Mouse (Mus musculus) gastrocnemius, adult 2 months (tissue): ENCODE results near the gene Kalrn. TPM values are rescaled to one million over a fixed set of nuclear protein-coding genes. Genes with fewer than 3 reads are reported as not detected.

Experiments used
- DNase-seq: peaks from one replicate; pipeline ENCODE4 v3.0.0; 2022
- H3K27ac ChIP-seq: fragments of 200-600 bp; 2 replicates; pipeline ENCODE4 v1.8.1; 2022; ENCODE audit warnings: mild to moderate bottlenecking
- H3K4me3 ChIP-seq: fragments of 200-600 bp; 2 replicates; pipeline ENCODE4 v1.8.1; 2022; ENCODE audit warnings: mild to moderate bottlenecking, moderate library complexity
- CTCF ChIP-seq: fragments of 200-600 bp; IDR thresholded peaks from 2 replicates; pipeline ENCODE4 v1.8.1; 2022; ENCODE audit warnings: antibody characterized with exemption, mild to moderate bottlenecking, moderate library complexity
- intact Hi-C: fragments of 180-260 bp; cut with DNase I; formaldehyde crosslinking; loops from one replicate; pipeline ENCODE4 v1.15.1; 2025
- total RNA-seq, 2 experiments: library from RNA; stranded (reverse); gene quantifications; 2 replicates each; pipeline ENCODE4 v1.2.3; 2021

Gene Kalrn
- total RNA-seq, 2 experiments from 2014 or later, result 21.8 to 28.3 TPM

DNA sequence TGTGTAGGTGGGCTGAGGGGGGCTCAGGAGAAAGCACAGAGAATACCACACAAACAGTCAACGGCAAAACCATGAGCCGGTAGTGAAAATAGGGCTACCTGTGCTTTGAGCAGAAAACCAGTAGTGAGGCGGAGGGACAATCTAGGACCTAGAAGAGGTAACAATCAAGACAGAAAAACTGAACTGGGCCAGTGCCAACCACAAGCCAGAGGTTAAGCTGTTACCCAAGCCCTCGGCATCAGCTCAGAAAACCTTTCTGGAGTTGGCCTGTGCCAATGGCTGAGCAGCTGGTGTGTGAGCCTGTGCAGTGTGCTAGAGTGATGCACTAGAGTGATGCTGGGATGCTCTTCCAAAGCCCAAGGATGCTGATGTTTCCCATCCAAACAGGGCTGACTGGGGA lies 248.2 kb downstream of the Kalrn start:
- no peak for DNase-seq
- peak overlapping the region; percentile 35; the same call in 1 of the 2 replicates for H3K27ac ChIP-seq
- H3K4me3 ChIP-seq, result no peak overlapping the region
- intact Hi-C loops, result no loop called here
- TF ChIP-seq CTCF, result no peak

GRCm38 (mm10) chr16:34324735-34325134 lies 248.6 kb downstream of the Kalrn start:
- intact Hi-C loops, result no loop called here
- TF ChIP-seq CTCF, result no peak
- no peak for DNase-seq

GRCm38 (mm10) chr16:34323496-34323895 lies 249.8 kb downstream of the Kalrn start:
- TF ChIP-seq CTCF, result no peak
- no peak overlapping the region for H3K27ac ChIP-seq
- intact Hi-C loops, result no loop called here
- no peak overlapping the region for H3K4me3 ChIP-seq
- no peak for DNase-seq

More at GRCm38 (mm10) chr16:34324735-34325134, 248.6 kb downstream of the Kalrn start:
- no peak overlapping the region for H3K4me3 ChIP-seq
- peak overlapping the region; percentile 20; the same call in 1 of the 2 replicates for H3K27ac ChIP-seq

DNA sequence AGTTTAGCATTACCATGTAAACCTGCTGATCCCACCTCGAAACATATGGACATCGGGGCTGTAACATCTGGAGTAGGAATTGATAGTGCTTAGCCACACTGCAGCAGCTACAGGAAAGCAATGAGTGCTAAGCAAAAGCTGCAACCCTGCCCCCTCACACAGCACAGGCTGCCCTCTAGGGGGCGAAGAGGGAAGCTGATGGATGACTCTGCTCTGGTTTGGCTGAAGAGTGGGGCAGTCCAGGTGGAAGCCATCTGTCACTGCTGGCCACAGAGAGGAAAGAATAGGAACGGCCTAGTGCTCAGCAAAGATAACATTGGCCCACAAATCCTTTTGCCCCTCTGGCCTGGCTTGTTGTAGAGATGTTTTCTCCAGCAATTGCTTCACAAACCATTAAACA lies 250.8 kb downstream of the Kalrn start:
- H3K27ac ChIP-seq, result no peak overlapping the region
- intact Hi-C loops, result no loop called here
- peak; percentile 76 for TF ChIP-seq CTCF
- DNase-seq, result peak; percentile 73
- H3K4me3 ChIP-seq, result no peak overlapping the region

- intact Hi-C loops, result no loop called here
- no peak overlapping the region for H3K27ac ChIP-seq
- TF ChIP-seq CTCF, result no peak
- H3K4me3 ChIP-seq, result no peak overlapping the region
- no peak for DNase-seq
Observed at GRCm38 (mm10) chr16:34321066-34321790, 252.1 kb downstream of the Kalrn start.

DNA sequence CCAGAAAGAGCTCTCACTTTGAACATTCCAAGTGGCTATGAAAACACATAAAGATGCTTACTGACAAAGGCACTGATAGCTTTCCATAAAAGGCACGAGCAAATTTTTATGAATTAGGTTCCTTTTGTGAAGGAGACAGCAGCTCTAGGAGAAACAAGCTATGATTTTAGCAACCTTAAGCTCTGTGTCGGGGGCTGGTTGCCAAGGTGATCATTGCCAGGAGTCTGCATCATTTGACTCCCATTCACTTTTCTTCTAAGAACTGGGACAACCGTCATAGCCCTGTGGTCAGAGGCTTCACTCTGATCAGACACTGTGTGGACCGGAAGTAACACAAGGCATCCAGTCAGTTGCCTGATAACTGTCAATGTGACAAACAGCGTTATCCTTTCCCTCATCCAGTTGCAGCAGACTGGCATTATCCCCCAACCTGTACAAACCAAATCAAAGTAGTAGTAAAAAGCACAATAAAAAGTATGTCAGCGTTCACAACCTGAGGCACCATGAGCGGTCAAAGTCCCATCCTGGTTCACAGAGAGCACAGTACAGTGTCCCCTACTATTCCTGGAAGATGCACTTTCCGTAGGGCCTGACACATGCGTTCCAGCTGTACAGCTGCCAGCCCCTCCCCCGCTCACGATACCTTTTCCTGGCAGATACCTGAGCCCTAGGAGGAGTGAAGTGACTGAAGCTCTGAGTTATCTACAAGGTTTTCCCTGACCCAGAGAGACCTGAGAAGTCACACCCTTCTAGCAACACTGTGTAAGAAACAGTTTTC lies 253.1 kb downstream of the Kalrn start:
- DNase-seq, result peak; percentile 46
- intact Hi-C loops, result no loop called here
- Histone ChIP-seq H3K27ac (no peak overlapping the region), H3K4me3 (no peak overlapping the region)
- TF ChIP-seq CTCF, result no peak

GRCm38 (mm10) chr16:34317110-34317509 lies 256.2 kb downstream of the Kalrn start:
- TF ChIP-seq CTCF, result no peak
- intact Hi-C loops, result no loop called here
- no peak for DNase-seq
- Histone ChIP-seq H3K4me3 (no peak overlapping the region), H3K27ac (no peak overlapping the region)

DNA sequence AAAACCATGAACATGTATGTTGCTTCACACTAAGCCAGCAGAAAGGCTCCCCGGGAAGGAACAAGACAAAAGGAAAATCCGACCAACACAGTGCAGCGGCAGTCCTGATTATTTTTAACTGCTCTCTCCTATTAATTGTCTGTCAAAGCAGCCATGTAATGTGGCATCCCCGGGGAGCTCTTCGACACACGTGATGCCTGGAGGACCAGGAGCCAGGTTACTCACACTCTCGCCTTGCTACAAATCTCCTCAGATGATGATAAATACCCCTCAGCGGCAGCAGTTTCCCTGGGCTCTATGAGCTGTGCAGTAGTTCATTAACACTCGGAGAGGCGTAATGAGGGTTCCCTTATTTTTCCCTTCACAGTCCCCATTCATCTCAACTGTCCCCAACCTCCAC lies 257.1 kb downstream of the Kalrn start:
- no peak for TF ChIP-seq CTCF
- H3K4me3 ChIP-seq, result no peak overlapping the region
- H3K27ac ChIP-seq, result no peak overlapping the region

GRCm38 (mm10) chr16:34314071-34314470 lies 259.3 kb downstream of the Kalrn start:
- no peak overlapping the region for H3K27ac ChIP-seq
- intact Hi-C loops, result no loop called here
- no peak for TF ChIP-seq CTCF
- no peak overlapping the region for H3K4me3 ChIP-seq
- no peak for DNase-seq

More for the DNA sequence above, 257.1 kb downstream of the Kalrn start:
- intact Hi-C loops, result no loop called here
- DNase-seq, result no peak

DNA sequence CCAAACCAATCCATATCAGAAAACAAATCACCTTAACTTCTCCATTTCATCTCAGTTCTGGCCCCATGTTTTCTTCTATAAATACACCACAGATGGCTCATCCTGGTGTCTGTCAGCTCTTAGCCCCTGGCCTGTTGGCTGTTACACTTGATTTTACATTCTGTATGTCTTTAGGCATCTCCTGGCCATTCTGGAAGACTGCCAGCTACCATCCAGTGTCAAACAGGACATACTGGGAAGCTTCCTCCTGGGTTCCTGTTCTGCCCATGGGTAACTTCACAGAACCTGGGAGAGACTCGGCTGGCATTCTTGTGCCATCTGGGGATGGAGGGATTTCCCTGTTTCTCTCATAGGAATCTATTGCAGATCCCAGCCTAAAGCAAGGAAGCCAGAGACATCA lies 261.8 kb downstream of the Kalrn start:
- intact Hi-C loops, result no loop called here
- DNase-seq, result no peak
- Histone ChIP-seq H3K4me3 (no peak overlapping the region), H3K27ac (no peak overlapping the region)
- TF ChIP-seq CTCF, result no peak

DNA sequence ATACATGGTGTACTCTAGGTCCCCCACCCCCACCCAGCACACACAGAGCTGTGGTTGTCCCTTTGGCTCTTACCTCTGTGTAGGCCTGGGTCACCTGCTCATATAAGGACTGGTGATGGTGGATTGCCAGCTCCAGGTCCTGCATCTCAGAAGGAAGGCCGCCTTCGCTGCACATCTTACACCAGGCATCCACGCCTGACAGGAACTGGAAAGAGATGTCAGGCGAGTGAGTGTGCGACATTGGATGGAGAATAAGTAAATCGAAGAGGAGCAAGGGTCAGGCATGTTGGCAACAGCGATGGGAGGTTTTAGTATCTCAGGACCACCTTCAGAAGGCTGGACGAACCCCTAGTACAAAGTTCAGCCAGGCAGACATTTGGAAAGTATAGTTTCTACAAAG lies 263.0 kb downstream of the Kalrn start:
- no peak for DNase-seq
- TF ChIP-seq CTCF, result no peak
- H3K4me3 ChIP-seq, result no peak overlapping the region
- H3K27ac ChIP-seq, result no peak overlapping the region
- intact Hi-C loops, result no loop called here

GRCm38 (mm10) chr16:34308324-34308723 lies 265.0 kb downstream of the Kalrn start:
- no peak overlapping the region for H3K4me3 ChIP-seq
- no peak for DNase-seq
- intact Hi-C loops, result loop anchor here (10.0 kb wide), 1 partner anchor 386 kb away; the partner anchor contains the start of gene Ccdc14
- TF ChIP-seq CTCF, result no peak
- no peak overlapping the region for H3K27ac ChIP-seq

DNA sequence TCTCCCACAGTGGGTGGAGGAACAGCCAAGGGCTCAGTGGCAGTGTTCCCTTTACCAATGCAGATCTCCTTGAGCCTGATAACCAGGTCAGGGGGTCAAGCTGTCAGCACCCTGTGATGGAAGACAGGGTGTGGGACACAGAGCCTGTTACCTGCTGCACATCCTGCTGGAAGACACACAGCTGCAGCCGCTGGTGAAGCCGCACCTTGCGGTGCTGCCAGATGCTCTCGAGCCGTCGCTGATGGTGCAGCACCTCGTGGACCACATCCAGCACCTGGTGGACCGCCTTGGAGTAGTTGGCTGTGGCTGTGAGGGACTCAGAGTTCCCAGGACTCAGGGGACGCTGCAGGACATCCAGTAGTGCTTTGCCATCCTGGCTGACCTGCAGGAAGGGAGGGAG lies 265.9 kb downstream of the Kalrn start:
- DNase-seq, result no peak
- no peak overlapping the region for H3K4me3 ChIP-seq
- no peak overlapping the region for H3K27ac ChIP-seq
- intact Hi-C loops, result loop anchor here (10.0 kb wide), 1 partner anchor 387 kb away; the partner anchor contains the start of gene Ccdc14
- TF ChIP-seq CTCF, result no peak
